Comparison of ENCODE assay signal across 33 mouse cellular contexts in genomic region chr2:169597971-169598370, GRCm38 (mm10). TPM values are rescaled to one million over a fixed set of nuclear protein-coding genes. Genes with fewer than 3 reads are reported as not detected.
"Had no signal": no experiment of that assay in that cellular context is flagged by ENCODE, and none has a peak within 500 bp of the region (broad histone marks: within the 10 kb centered on the region; RNA-seq: fewer than 3 reads in every experiment).

No protein-coding gene starts in this region.

- ATAC-seq: hindbrain, embryonic 16.5 days; inflammation-experienced regulatory T-cells, adult 6 months; intestine, embryonic 15.5 days; liver, embryonic 12.5 days had no signal

- H3K27me3 ChIP-seq: heart, embryonic 12.5 days; hindbrain, embryonic 12.5 days; intestine, embryonic 15.5 days; limb, embryonic 13.5 days; limb, embryonic 15.5 days; liver, embryonic 12.5 days had no signal

- H3K4me2 ChIP-seq: heart, embryonic 12.5 days; hindbrain, embryonic 12.5 days; hindbrain, embryonic 14.5 days; intestine, embryonic 15.5 days; kidney, embryonic 15.5 days; limb, embryonic 13.5 days; limb, embryonic 15.5 days; liver, embryonic 12.5 days had no signal

- H3K4me1 ChIP-seq: heart, embryonic 10.5 days; heart, embryonic 12.5 days; hindbrain, embryonic 10.5 days; limb, embryonic 15.5 days; liver, embryonic 12.5 days had no signal

- H3K9me3 ChIP-seq: heart, embryonic 10.5 days; heart, embryonic 12.5 days; hindbrain, embryonic 10.5 days; hindbrain, embryonic 12.5 days; intestine, embryonic 15.5 days; kidney, embryonic 15.5 days; limb, embryonic 13.5 days; limb, embryonic 15.5 days; liver, embryonic 12.5 days had no signal

- H3K27ac ChIP-seq: gastrocnemius, adult 2 months; heart, embryonic 10.5 days; hindbrain, embryonic 10.5 days; hindbrain, embryonic 12.5 days; hindbrain, embryonic 14.5 days; intestine, embryonic 15.5 days; kidney, embryonic 15.5 days; kidney, postnatal 0 days; limb, embryonic 13.5 days; limb, embryonic 15.5 days; liver, embryonic 12.5 days; liver, embryonic 14.5 days had no signal

- DNase-seq: gastrocnemius, adult 2 months; gastrocnemius, postnatal 10 days; gastrocnemius, postnatal 25 days; heart, adult 18-20 months; heart, postnatal 10 days; heart, postnatal 4 days; kidney, adult 11 months; kidney, adult 2 months; kidney, adult 9 months; kidney, postnatal 14 days; kidney, postnatal 36 days; layer of hippocampus, adult 9-11 months; layer of hippocampus, postnatal 36 days; left cerebral cortex, postnatal 4 days had no signal

- H3K4me3 ChIP-seq: gastrocnemius, adult 2 months; heart, embryonic 10.5 days; heart, embryonic 12.5 days; hindbrain, embryonic 10.5 days; hindbrain, embryonic 12.5 days; intestine, embryonic 15.5 days; kidney, embryonic 15.5 days; limb, embryonic 13.5 days; limb, embryonic 15.5 days; liver, embryonic 12.5 days had no signal

- H3K9ac ChIP-seq: heart, embryonic 12.5 days; hindbrain, embryonic 12.5 days; hindbrain, embryonic 14.5 days; intestine, embryonic 15.5 days; kidney, embryonic 15.5 days; limb, embryonic 13.5 days; limb, embryonic 15.5 days; liver, embryonic 12.5 days; liver, embryonic 14.5 days had no signal

- H3K36me3 ChIP-seq: heart, embryonic 10.5 days; heart, embryonic 12.5 days; hindbrain, embryonic 10.5 days; hindbrain, embryonic 12.5 days; intestine, embryonic 15.5 days; kidney, embryonic 15.5 days; limb, embryonic 13.5 days; limb, embryonic 15.5 days; liver, embryonic 12.5 days had no signal

RNA-seq across cellular contexts. Expression of gene Gm11011, which starts 10.4 kb away (rescaled TPM):
- polyA plus RNA-seq: heart, embryonic 10.5 days; heart, embryonic 12.5 days; heart, embryonic 14.5 days; heart, embryonic 16.5 days; hindbrain, embryonic 10.5 days; hindbrain, embryonic 12.5 days; hindbrain, embryonic 14.5 days; hindbrain, embryonic 16.5 days; inflammation-experienced regulatory T-cells, adult 6 months; intestine, embryonic 15.5 days; kidney, adult 2 months; kidney, embryonic 15.5 days; kidney, postnatal 0 days; large intestine, adult 2 months; limb, embryonic 11.5 days; limb, embryonic 13.5 days; limb, embryonic 15.5 days; liver, adult 2 months; liver, embryonic 12.5 days; liver, embryonic 14.5 days had no signal
